Mouse (Mus musculus) ZHBTc4 (cell line): ENCODE results near the gene Adcy2.

ENCODE experiments used
- DNase-seq: peaks from one replicate; pipeline ENCODE4 v3.0.0-alpha.2; 2011; ENCODE audit warnings: low read depth, low spot score

Gene Adcy2

GRCm38 (mm10) chr13:68572247-68572646 lies 427.1 kb downstream of the Adcy2 start:
- DNase-seq = no peak
